Mouse (Mus musculus) midbrain, embryonic 12.5 days (tissue): ENCODE data around the gene Noxa1. TPM values are rescaled to one million over a fixed set of nuclear protein-coding genes. Genes with fewer than 3 reads are reported as not detected.

ENCODE experiments used
- ATAC-seq: fragments of 200-750 bp; cut with Nextera tagmentation; 2 replicates; pipeline ENCODE4 v1.8.0; 2017; ENCODE audit warnings: low read depth, moderate TSS enrichment, moderate library complexity; ENCODE audit not compliant: low FRiP score
- H3K27ac ChIP-seq: fragments of 300-500 bp; sonication (generic); replicated peaks from 2 replicates; pipeline ENCODE4 v1.5.1; 2016; ENCODE audit warnings: mild to moderate bottlenecking
- H3K27me3 ChIP-seq: fragments of 300-500 bp; sonication (generic); 2 replicates; pipeline ENCODE4 v1.6.1; 2016; ENCODE audit warnings: mild to moderate bottlenecking
- H3K36me3 ChIP-seq: fragments of 300-500 bp; sonication (generic); 2 replicates; pipeline ENCODE4 v1.6.1; 2016
- H3K4me1 ChIP-seq: fragments of 300-500 bp; sonication (generic); 2 replicates; pipeline ENCODE4 v1.6.1; 2016
- H3K4me2 ChIP-seq: fragments of 300-500 bp; sonication (generic); replicated peaks from 2 replicates; pipeline ENCODE4 v1.6.1; 2016; ENCODE audit warnings: mild to moderate bottlenecking, moderate library complexity
- H3K4me3 ChIP-seq: fragments of 300-500 bp; sonication (generic); 2 replicates; pipeline ENCODE4 v1.5.1; 2016; ENCODE audit warnings: mild to moderate bottlenecking
- H3K9ac ChIP-seq: fragments of 300-500 bp; sonication (generic); replicated peaks from 2 replicates; pipeline ENCODE4 v1.6.1; 2016; ENCODE audit warnings: mild to moderate bottlenecking, moderate library complexity
- H3K9me3 ChIP-seq: fragments of 300-500 bp; sonication (generic); 2 replicates; pipeline ENCODE4 v1.6.1; 2016; ENCODE audit warnings: mild to moderate bottlenecking
- WGBS: fragments of 180-500 bp; shearing (Covaris S2); methylation state at CpG from one replicate; pipeline ENCODE4 v1.1.7; 2016; 5-methylcytosine and 5-hydroxymethylcytosine counted together
- polyA plus RNA-seq: library from polyadenylated mRNA; unstranded; fragments of >200 nt; fragmentation: Nextera tagmentation; extraction: Ambion mirVana; gene quantifications from 2 replicates; pipeline ENCODE4 v1.2.1, GENCODE M21; 2016

The Noxa1 gene
- not detected in 2 replicates for polyA plus RNA-seq

GRCm38 (mm10) chr2:25095109-25095850 lies at the start of gene Noxa1:
TSS of gene Noxa1 (minus strand) at chr2:25095149.
- peaks cover 13% of the 10 kb centered on the region for H3K4me1 ChIP-seq
- no peak for ATAC-seq
- H3K9me3 ChIP-seq, result no peaks in the 10 kb centered on the region
- no peak within 1 kb of the TSS for H3K4me2 ChIP-seq
- H3K36me3 ChIP-seq, result no peaks in the 10 kb centered on the region
- WGBS, result 53% methylated on average over 28 of the region's 28 CpGs
- peaks cover 37% of the 10 kb centered on the region for H3K27me3 ChIP-seq
- no peak within 1 kb of the TSS for H3K27ac ChIP-seq
- H3K4me3 ChIP-seq, result no peak within 1 kb of the TSS
- 0 out of 2 replicates have a peak within 1 kb of the TSS, but pooled peaks have one; percentile 5 for H3K9ac ChIP-seq

- Histone ChIP-seq H3K4me1 (no peaks in the 10 kb centered on the region), H3K9me3 (peaks cover 4% of the 10 kb centered on the region; the same call in 1 of the 2 replicates), H3K9ac (no peak overlapping the region), H3K4me3 (no peak overlapping the region), H3K27me3 (no peaks in the 10 kb centered on the region), H3K27ac (no peak overlapping the region), H3K4me2 (no peak overlapping the region), H3K36me3 (no peaks in the 10 kb centered on the region)
- ATAC-seq, result no peak
- 89% methylated on average over 5 of the region's 5 CpGs for WGBS
Measured at GRCm38 (mm10) chr2:25141921-25142320, 47.0 kb upstream of the Noxa1 start.

GRCm38 (mm10) chr2:25141185-25141584 lies 46.2 kb upstream of the Noxa1 start:
- no peak for ATAC-seq
- H3K27ac ChIP-seq, result no peak overlapping the region
- 73% methylated on average over 4 of the region's 4 CpGs for WGBS
- no peak overlapping the region for H3K4me3 ChIP-seq
- H3K27me3 ChIP-seq, result no peaks in the 10 kb centered on the region
- peaks cover 4% of the 10 kb centered on the region; the same call in 1 of the 2 replicates for H3K9me3 ChIP-seq
- no peak overlapping the region for H3K9ac ChIP-seq
- H3K36me3 ChIP-seq, result no peaks in the 10 kb centered on the region
- H3K4me1 ChIP-seq, result no peaks in the 10 kb centered on the region
- no peak overlapping the region for H3K4me2 ChIP-seq

- H3K9ac ChIP-seq, result no peak overlapping the region
- no peak overlapping the region for H3K27ac ChIP-seq
- H3K27me3 ChIP-seq, result no peaks in the 10 kb centered on the region
- no peak for ATAC-seq
- no peaks in the 10 kb centered on the region for H3K36me3 ChIP-seq
- H3K4me1 ChIP-seq, result no peaks in the 10 kb centered on the region
- 87% methylated on average over 6 of the region's 6 CpGs for WGBS
- H3K4me2 ChIP-seq, result no peak overlapping the region
- H3K4me3 ChIP-seq, result no peak overlapping the region
- H3K9me3 ChIP-seq, result peaks cover 4% of the 10 kb centered on the region; the same call in 1 of the 2 replicates
Measured at GRCm38 (mm10) chr2:25137832-25138231, 42.9 kb upstream of the Noxa1 start.

- Histone ChIP-seq H3K4me3 (no peak overlapping the region), H3K4me2 (no peak overlapping the region), H3K27ac (no peak overlapping the region), H3K36me3 (no peaks in the 10 kb centered on the region), H3K27me3 (peaks cover 15% of the 10 kb centered on the region), H3K4me1 (peaks cover 30% of the 10 kb centered on the region), H3K9me3 (no peaks in the 10 kb centered on the region), H3K9ac (no peak overlapping the region)
- 76% methylated on average over 9 of the region's 9 CpGs for WGBS
- no peak for ATAC-seq
Measured at GRCm38 (mm10) chr2:25131601-25132000, 36.7 kb upstream of the Noxa1 start.

- ATAC-seq, result no peak
- Histone ChIP-seq H3K4me3 (no peak overlapping the region), H3K4me2 (no peak overlapping the region), H3K27ac (peak overlapping the region; percentile 97), H3K9ac (no peak overlapping the region), H3K9me3 (no peaks in the 10 kb centered on the region), H3K4me1 (peaks cover 54% of the 10 kb centered on the region), H3K27me3 (peaks cover 33% of the 10 kb centered on the region), H3K36me3 (no peaks in the 10 kb centered on the region)
- WGBS, result 86% methylated on average over 11 of the region's 11 CpGs
Measured at GRCm38 (mm10) chr2:25128072-25128471, 33.1 kb upstream of the Noxa1 start.

- 40% methylated on average over 5 of the region's 5 CpGs for WGBS
- H3K4me1 ChIP-seq, result peaks cover 54% of the 10 kb centered on the region
- H3K36me3 ChIP-seq, result no peaks in the 10 kb centered on the region
- H3K4me2 ChIP-seq, result no peak overlapping the region
- H3K27ac ChIP-seq, result peak overlapping the region; percentile 97
- peaks cover 41% of the 10 kb centered on the region for H3K27me3 ChIP-seq
- no peak overlapping the region for H3K9ac ChIP-seq
- no peaks in the 10 kb centered on the region for H3K9me3 ChIP-seq
- ATAC-seq, result no peak
- H3K4me3 ChIP-seq, result no peak overlapping the region
Measured at GRCm38 (mm10) chr2:25127206-25127605, 32.3 kb upstream of the Noxa1 start.

- 10% methylated on average over 19 of the region's 19 CpGs for WGBS
- Histone ChIP-seq H3K9me3 (no peaks in the 10 kb centered on the region), H3K36me3 (no peaks in the 10 kb centered on the region), H3K27ac (peak overlapping the region; percentile 97), H3K9ac (no peak overlapping the region), H3K27me3 (peaks cover 43% of the 10 kb centered on the region), H3K4me3 (no peak overlapping the region), H3K4me1 (peaks cover 54% of the 10 kb centered on the region), H3K4me2 (peak overlapping the region; percentile 29)
- peak; percentile 92 for ATAC-seq
Measured at GRCm38 (mm10) chr2:25126011-25127010, 31.4 kb upstream of the Noxa1 start.

GRCm38 (mm10) chr2:25125146-25125545 lies 30.2 kb upstream of the Noxa1 start:
- WGBS, result 66% methylated on average over 6 of the region's 6 CpGs
- Histone ChIP-seq H3K4me2 (no peak overlapping the region), H3K4me3 (no peak overlapping the region), H3K4me1 (peaks cover 54% of the 10 kb centered on the region), H3K27me3 (peaks cover 35% of the 10 kb centered on the region), H3K36me3 (no peaks in the 10 kb centered on the region), H3K27ac (peak overlapping the region; percentile 97), H3K9ac (no peak overlapping the region), H3K9me3 (no peaks in the 10 kb centered on the region)
- ATAC-seq, result no peak

GRCm38 (mm10) chr2:25124411-25124810 lies 29.5 kb upstream of the Noxa1 start:
- no peak for ATAC-seq
- no peaks in the 10 kb centered on the region for H3K9me3 ChIP-seq
- no peak overlapping the region for H3K4me2 ChIP-seq
- peaks cover 34% of the 10 kb centered on the region for H3K27me3 ChIP-seq
- no peak overlapping the region for H3K9ac ChIP-seq
- no peak overlapping the region for H3K4me3 ChIP-seq
- H3K27ac ChIP-seq, result peak overlapping the region; percentile 97
- 72% methylated on average over 3 of the region's 3 CpGs for WGBS
- H3K4me1 ChIP-seq, result peaks cover 52% of the 10 kb centered on the region
- H3K36me3 ChIP-seq, result no peaks in the 10 kb centered on the region

- no peaks in the 10 kb centered on the region for H3K9me3 ChIP-seq
- H3K36me3 ChIP-seq, result no peaks in the 10 kb centered on the region
- no peak overlapping the region for H3K27ac ChIP-seq
- H3K4me3 ChIP-seq, result no peak overlapping the region
- no peak for ATAC-seq
- 89% methylated on average over 5 of the region's 5 CpGs for WGBS
- H3K4me1 ChIP-seq, result peaks cover 43% of the 10 kb centered on the region
- peaks cover 34% of the 10 kb centered on the region for H3K27me3 ChIP-seq
- H3K9ac ChIP-seq, result no peak overlapping the region
- no peak overlapping the region for H3K4me2 ChIP-seq
Measured at GRCm38 (mm10) chr2:25123527-25123926, 28.6 kb upstream of the Noxa1 start.

- no peak for ATAC-seq
- H3K4me1 ChIP-seq, result peaks cover 35% of the 10 kb centered on the region
Measured at GRCm38 (mm10) chr2:25122666-25123065, 27.7 kb upstream of the Noxa1 start.

More at GRCm38 (mm10) chr2:25122666-25123065, 27.7 kb upstream of the Noxa1 start:
- H3K27me3 ChIP-seq, result peaks cover 34% of the 10 kb centered on the region
- no peaks in the 10 kb centered on the region for H3K9me3 ChIP-seq
- H3K36me3 ChIP-seq, result no peaks in the 10 kb centered on the region
- no peak overlapping the region for H3K27ac ChIP-seq
- WGBS, result 79% methylated on average over 2 of the region's 2 CpGs
- no peak overlapping the region for H3K4me3 ChIP-seq
- no peak overlapping the region for H3K9ac ChIP-seq
- no peak overlapping the region for H3K4me2 ChIP-seq
